Mouse (Mus musculus) natural killer cell, adult 2 months (primary cell): ENCODE measurements at regions not wholly inside any gene's neighbourhood (a gene's known extent, or its start where the extent isn't known, plus 50 kb on each side); places are given as distances from the start of the nearest gene placed in this dataset.

Source experiments
- DNase-seq, 2 experiments: peaks; one replicate each; pipeline ENCODE4 v3.0.0; 2022; ENCODE audit warnings: low spot score in 2 of 2

- no peak for DNase-seq
Measured at GRCm38 (mm10) chr13:110895349-110895748, 359.5 kb upstream of the Actbl2 start.

GRCm38 (mm10) chr13:110895900-110896299, 358.9 kb upstream of the Actbl2 start:
- DNase-seq: no peak

GRCm38 (mm10) chr13:110897621-110898020, 357.2 kb upstream of the Actbl2 start:
- no peak for DNase-seq

- peak in 1 of 2 experiments; percentile 5 for DNase-seq
Measured at GRCm38 (mm10) chr13:110902994-110903644, 351.7 kb upstream of the Actbl2 start.

GRCm38 (mm10) chr13:110907319-110907955, 347.4 kb upstream of the Actbl2 start:
- DNase-seq: no peak

GRCm38 (mm10) chr13:110911866-110912265, 342.9 kb upstream of the Actbl2 start:
- DNase-seq: no peak

- no peak for DNase-seq
Measured at GRCm38 (mm10) chr13:110913177-110913576, 341.6 kb upstream of the Actbl2 start.

GRCm38 (mm10) chr13:110913687-110914086, 341.1 kb upstream of the Actbl2 start:
- DNase-seq: no peak

GRCm38 (mm10) chr13:110915161-110915560, 339.7 kb upstream of the Actbl2 start:
- DNase-seq: no peak

- DNase-seq: no peak
Measured at GRCm38 (mm10) chr13:110923936-110924335, 330.9 kb upstream of the Actbl2 start.

- DNase-seq: no peak
Measured at GRCm38 (mm10) chr13:110924897-110925296, 329.9 kb upstream of the Actbl2 start.

- no peak for DNase-seq
Measured at GRCm38 (mm10) chr13:110928143-110928542, 326.7 kb upstream of the Actbl2 start.

GRCm38 (mm10) chr13:110928894-110929293, 325.9 kb upstream of the Actbl2 start:
- no peak for DNase-seq

GRCm38 (mm10) chr13:110929579-110929978, 325.2 kb upstream of the Actbl2 start:
- no peak for DNase-seq

- no peak for DNase-seq
Measured at GRCm38 (mm10) chr13:110941587-110941986, 313.2 kb upstream of the Actbl2 start.

GRCm38 (mm10) chr13:110942986-110943644, 311.7 kb upstream of the Actbl2 start:
- DNase-seq: no peak

- DNase-seq: no peak
Measured at GRCm38 (mm10) chr13:110944061-110944460, 310.8 kb upstream of the Actbl2 start.

GRCm38 (mm10) chr13:110944683-110945082, 310.1 kb upstream of the Actbl2 start:
- DNase-seq: no peak

- DNase-seq: no peak
Measured at GRCm38 (mm10) chr13:110960212-110960611, 294.6 kb upstream of the Actbl2 start.

- DNase-seq: no peak
Measured at GRCm38 (mm10) chr13:110967109-110967508, 287.7 kb upstream of the Actbl2 start.

GRCm38 (mm10) chr13:110967626-110968506, 286.9 kb upstream of the Actbl2 start:
- DNase-seq: no peak

GRCm38 (mm10) chr13:110968507-110968905, 286.3 kb upstream of the Actbl2 start:
- no peak for DNase-seq
